Mouse (Mus musculus): ENCODE data around the gene Ptpra.
A peak's percentile ranks its signal among the peaks of the same experiment; 100 is the strongest.

Gene Ptpra

GRCm38 (mm10) chr2:130448449-130448848, 1.6 kb upstream of the Ptpra start:
- no peak for DNase-seq

GRCm38 (mm10) chr2:130449021-130449793, 871 bp upstream of the Ptpra start:
- DNase-seq = no peak

GRCm38 (mm10) chr2:130450434-130450796, 337 bp downstream of the Ptpra start:
- DNase-seq = peak; percentile 67

- no peak for DNase-seq
Observed at GRCm38 (mm10) chr2:130451086-130451726, 1.1 kb downstream of the Ptpra start.

- no peak for DNase-seq
Observed at GRCm38 (mm10) chr2:130451727-130452090, 1.6 kb downstream of the Ptpra start.

GRCm38 (mm10) chr2:130452266-130452665, 2.2 kb downstream of the Ptpra start:
- DNase-seq = no peak

- no peak for DNase-seq
Observed at GRCm38 (mm10) chr2:130453421-130453820, 3.3 kb downstream of the Ptpra start.

- DNase-seq = peak; percentile 12
Observed at GRCm38 (mm10) chr2:130454748-130455370, 4.8 kb downstream of the Ptpra start.

GRCm38 (mm10) chr2:130457871-130458270, 7.8 kb downstream of the Ptpra start:
- no peak for DNase-seq

- DNase-seq = no peak
Observed at GRCm38 (mm10) chr2:130459576-130459975, 9.5 kb downstream of the Ptpra start.

- no peak for DNase-seq
Observed at GRCm38 (mm10) chr2:130461287-130462071, 11.4 kb downstream of the Ptpra start.

- no peak for DNase-seq
Observed at GRCm38 (mm10) chr2:130466438-130466837, 16.4 kb downstream of the Ptpra start.

GRCm38 (mm10) chr2:130469366-130469765, 19.3 kb downstream of the Ptpra start:
- no peak for DNase-seq

GRCm38 (mm10) chr2:130469935-130470334, 19.9 kb downstream of the Ptpra start:
- no peak for DNase-seq

GRCm38 (mm10) chr2:130472908-130473510, 22.9 kb downstream of the Ptpra start:
- DNase-seq = no peak

GRCm38 (mm10) chr2:130475764-130476163, 25.7 kb downstream of the Ptpra start:
- DNase-seq = no peak

- DNase-seq = no peak
Observed at GRCm38 (mm10) chr2:130476666-130477297, 26.7 kb downstream of the Ptpra start.

GRCm38 (mm10) chr2:130482177-130482576, 32.1 kb downstream of the Ptpra start:
- DNase-seq = no peak

- DNase-seq = no peak
Observed at GRCm38 (mm10) chr2:130482700-130483099, 32.6 kb downstream of the Ptpra start.

GRCm38 (mm10) chr2:130484206-130484605, 34.1 kb downstream of the Ptpra start:
- DNase-seq = no peak

GRCm38 (mm10) chr2:130488002-130488401, 37.9 kb downstream of the Ptpra start:
- no peak for DNase-seq

GRCm38 (mm10) chr2:130488600-130488999, 38.5 kb downstream of the Ptpra start:
- no peak for DNase-seq
